Mouse (Mus musculus): ENCODE results near the gene Olfr1445. TPM values are rescaled to one million over a fixed set of nuclear protein-coding genes. Genes with fewer than 3 reads are reported as not detected.

The Olfr1445 gene
- not detected in 2 replicates for polyA plus RNA-seq (2016; fragmentation: Nextera tagmentation; extraction: Ambion mirVana)

- Histone ChIP-seq H3K4me2 (replicated peaks) (no peak within 1 kb of the TSS), H3K36me3 (no peaks in the 10 kb centered on the region), H3K27me3 (replicated peaks) (no peaks in the 10 kb centered on the region), H3K9ac (no peak within 1 kb of the TSS), H3K27ac (no peak within 1 kb of the TSS), H3K9me3 (no peaks in the 10 kb centered on the region), H3K4me3 (no peak within 1 kb of the TSS), H3K4me1 (no peaks in the 10 kb centered on the region)
- no peak for ATAC-seq (ENCODE audit: low FRiP score, low read depth)
- 91% methylated on average over 2 of the region's 2 CpGs for WGBS
Measured at GRCm38 (mm10) chr19:12883555-12883954, at the start of gene Olfr1445. TSS of gene Olfr1445 (plus strand) at chr19:12883855.

- WGBS = 95% methylated on average over 1 of the region's 1 CpGs
- Histone ChIP-seq H3K36me3 (no peaks in the 10 kb centered on the region), H3K27ac (no peak overlapping the region), H3K4me3 (no peak overlapping the region), H3K4me1 (no peaks in the 10 kb centered on the region), H3K27me3 (replicated peaks) (no peaks in the 10 kb centered on the region), H3K9me3 (no peaks in the 10 kb centered on the region), H3K9ac (no peak overlapping the region), H3K4me2 (replicated peaks) (no peak overlapping the region)
- ATAC-seq (ENCODE audit: low FRiP score, low read depth) = no peak
Measured at GRCm38 (mm10) chr19:12838507-12838906, 45.1 kb upstream of the Olfr1445 start.

DNA sequence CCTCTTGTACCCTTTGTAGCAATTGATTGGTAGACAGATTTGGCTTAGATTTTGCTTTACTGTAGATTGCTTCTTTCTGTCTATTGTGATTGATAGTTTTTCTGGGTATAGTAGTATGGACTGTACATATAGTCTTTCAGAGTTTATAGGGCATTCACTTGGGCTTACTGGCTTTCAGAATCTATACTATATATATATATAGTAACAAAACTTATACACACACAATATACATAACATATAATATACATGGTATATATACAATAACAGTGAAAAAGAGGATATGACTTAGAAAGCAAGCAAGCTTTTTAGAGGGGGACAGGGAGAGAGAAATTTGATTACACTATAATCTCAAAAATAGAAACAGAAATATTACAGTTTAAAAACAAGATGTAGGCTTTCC is 37.3 kb upstream of the Olfr1445 start, which contains the start of gene Gm5244:
TSS of gene Gm5244 (plus strand) at position 301 of the 400 bp plus-strand sequence.
- Histone ChIP-seq H3K36me3 (no peaks in the 10 kb centered on the region), H3K4me2 (replicated peaks) (no peak within 1 kb of the TSS), H3K27me3 (replicated peaks) (no peaks in the 10 kb centered on the region), H3K4me3 (no peak within 1 kb of the TSS), H3K27ac (no peak within 1 kb of the TSS), H3K9ac (no peak within 1 kb of the TSS), H3K4me1 (no peaks in the 10 kb centered on the region), H3K9me3 (no peaks in the 10 kb centered on the region)
- no peak for ATAC-seq (ENCODE audit: low FRiP score, low read depth)

- no peaks in the 10 kb centered on the region for H3K27me3 ChIP-seq (replicated peaks)
- H3K4me3 ChIP-seq = no peak within 1 kb of the TSS
- H3K4me1 ChIP-seq = no peaks in the 10 kb centered on the region
- H3K27ac ChIP-seq = no peak within 1 kb of the TSS
- H3K9me3 ChIP-seq = no peaks in the 10 kb centered on the region
- WGBS = 67% methylated on average over 1 of the region's 1 CpGs
- ATAC-seq (ENCODE audit: low FRiP score, low read depth) = no peak
- no peak within 1 kb of the TSS for H3K9ac ChIP-seq
- H3K4me2 ChIP-seq (replicated peaks) = no peak within 1 kb of the TSS
- H3K36me3 ChIP-seq = no peaks in the 10 kb centered on the region
Measured at GRCm38 (mm10) chr19:12856983-12857382, 26.7 kb upstream of the Olfr1445 start, which contains the start of gene Olfr1444. TSS of gene Olfr1444 (plus strand) at chr19:12857283.

DNA sequence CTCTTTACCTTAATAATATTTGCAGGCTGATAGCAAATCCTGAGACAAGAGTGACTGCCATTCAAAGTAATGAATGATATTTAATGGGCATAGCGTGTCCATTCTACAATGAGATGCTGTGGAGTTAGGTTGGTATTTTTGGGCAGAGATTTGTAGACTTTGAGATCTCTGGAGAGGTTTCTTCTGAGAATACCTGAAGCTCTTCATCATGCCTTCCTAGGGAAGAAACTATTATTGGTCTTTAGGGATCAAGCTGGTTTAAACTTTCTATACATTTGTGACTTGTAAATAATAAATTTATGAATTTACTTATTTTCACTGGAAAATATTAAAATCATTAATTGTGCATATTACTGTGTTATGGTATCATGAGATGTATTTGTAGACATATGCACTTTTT is 9.8 kb downstream of the Olfr1445 start, which contains the start of gene Olfr1446:
TSS of gene Olfr1446 (minus strand) at position 101 of the 400 bp plus-strand sequence.
- H3K4me3 ChIP-seq = no peak within 1 kb of the TSS
- no peaks in the 10 kb centered on the region for H3K27me3 ChIP-seq (replicated peaks)
- H3K4me2 ChIP-seq (replicated peaks) = no peak within 1 kb of the TSS
- no peaks in the 10 kb centered on the region; the same call in 1 of the 2 replicates for H3K9me3 ChIP-seq
- H3K9ac ChIP-seq = no peak within 1 kb of the TSS
- H3K4me1 ChIP-seq = no peaks in the 10 kb centered on the region
- ATAC-seq (ENCODE audit: low FRiP score, low read depth) = no peak
- H3K36me3 ChIP-seq = no peaks in the 10 kb centered on the region
- WGBS = 69% methylated on average over 1 of the region's 1 CpGs
- no peak within 1 kb of the TSS for H3K27ac ChIP-seq

DNA sequence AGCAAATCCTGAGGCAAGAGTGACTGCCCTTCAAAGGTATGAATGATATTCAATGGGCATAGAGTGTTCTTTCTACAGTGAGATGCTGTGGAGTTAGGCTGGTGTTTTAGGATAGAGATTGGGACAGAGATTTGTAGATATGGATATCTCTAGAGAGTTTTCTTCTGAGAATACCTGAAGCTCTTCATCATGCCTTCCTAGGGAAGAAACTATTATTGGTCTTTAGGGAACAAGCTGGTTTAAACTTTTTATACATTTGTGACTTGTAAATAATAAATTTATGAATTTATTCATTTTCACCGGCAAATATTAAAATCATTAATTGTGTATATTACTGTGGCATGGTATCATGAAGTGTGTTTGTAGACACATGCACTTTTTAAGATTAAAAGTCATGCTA is 20.0 kb downstream of the Olfr1445 start, which contains the start of gene Olfr1447:
TSS of gene Olfr1447 (minus strand) at position 101 of the 400 bp plus-strand sequence.
- H3K27ac ChIP-seq = no peak within 1 kb of the TSS
- no peak within 1 kb of the TSS for H3K4me3 ChIP-seq
- WGBS = 95% methylated on average over 1 of the region's 1 CpGs

DNA sequence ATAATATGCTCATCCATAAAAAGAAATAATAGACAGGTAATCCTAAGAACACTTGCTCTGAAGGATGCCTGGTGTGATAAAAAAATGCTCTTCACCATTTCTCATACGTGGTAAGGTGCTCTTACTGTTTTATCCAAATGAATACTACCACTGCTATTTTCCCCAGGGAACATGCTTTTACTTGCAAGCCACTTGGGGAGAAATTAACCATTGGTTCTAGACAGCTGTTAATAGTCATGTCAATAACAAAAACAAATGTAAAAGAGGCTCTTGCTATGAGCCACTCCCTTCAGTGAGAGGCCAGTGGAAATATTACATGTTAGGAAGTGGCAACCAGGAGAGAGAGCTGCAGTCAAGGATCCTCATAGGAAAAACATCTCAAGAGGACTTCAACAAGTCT is 40.7 kb downstream of the Olfr1445 start, which contains the start of gene Olfr1448:
TSS of gene Olfr1448 (minus strand) at position 101 of the 400 bp plus-strand sequence.
- Histone ChIP-seq H3K4me3 (no peak within 1 kb of the TSS), H3K9ac (no peak within 1 kb of the TSS), H3K4me2 (replicated peaks) (no peak within 1 kb of the TSS), H3K36me3 (no peaks in the 10 kb centered on the region), H3K9me3 (peaks cover 3% of the 10 kb centered on the region; the same call in 1 of the 2 replicates), H3K27ac (no peak within 1 kb of the TSS), H3K4me1 (no peaks in the 10 kb centered on the region), H3K27me3 (replicated peaks) (no peaks in the 10 kb centered on the region)
- WGBS = 75% methylated on average over 1 of the region's 1 CpGs
- no peak for ATAC-seq (ENCODE audit: low FRiP score, low read depth)

More for the DNA sequence above, 20.0 kb downstream of the Olfr1445 start, which contains the start of gene Olfr1447:
- H3K4me2 ChIP-seq (replicated peaks) = no peak within 1 kb of the TSS
- no peaks in the 10 kb centered on the region for H3K27me3 ChIP-seq (replicated peaks)
- H3K9ac ChIP-seq = no peak within 1 kb of the TSS
- H3K36me3 ChIP-seq = no peaks in the 10 kb centered on the region
- H3K9me3 ChIP-seq = 0 out of 2 replicates have a peak, but pooled peaks cover 6% of the 10 kb centered on the region
- H3K4me1 ChIP-seq = no peaks in the 10 kb centered on the region
- no peak for ATAC-seq (ENCODE audit: low FRiP score, low read depth)

DNA sequence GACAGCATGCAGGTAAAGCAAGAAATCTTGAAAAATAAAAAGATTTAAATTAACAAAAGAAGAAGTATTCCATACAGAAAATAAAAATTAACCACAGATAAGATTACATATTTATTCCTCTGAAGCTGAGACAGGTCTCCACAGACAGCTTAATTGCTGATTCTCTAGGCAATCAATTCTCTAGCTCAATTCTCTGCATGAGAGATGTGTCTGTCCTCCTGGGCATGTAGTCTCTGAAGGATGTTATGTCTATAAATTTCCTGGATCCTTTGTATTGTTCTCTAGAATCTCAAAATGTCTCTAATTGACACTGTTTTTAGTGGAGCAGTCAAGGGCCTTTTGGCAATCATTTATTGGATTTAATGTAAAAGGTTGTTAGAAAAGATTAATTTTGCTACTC is 46.9 kb downstream of the Olfr1445 start, which contains the start of gene Olfr1449:
TSS of gene Olfr1449 (plus strand) at position 301 of the 400 bp plus-strand sequence.
- Histone ChIP-seq H3K4me1 (no peaks in the 10 kb centered on the region), H3K9me3 (peaks cover 12% of the 10 kb centered on the region; the same call in 1 of the 2 replicates), H3K4me2 (replicated peaks) (no peak within 1 kb of the TSS), H3K9ac (no peak within 1 kb of the TSS), H3K27ac (no peak within 1 kb of the TSS), H3K4me3 (no peak within 1 kb of the TSS), H3K27me3 (replicated peaks) (no peaks in the 10 kb centered on the region), H3K36me3 (no peaks in the 10 kb centered on the region)
- no peak for ATAC-seq (ENCODE audit: low FRiP score, low read depth)

Other genes starting within 250 kb of the Olfr1445 start
- not detected in 2 replicates for gene Olfr1442, start 213.4 kb upstream of the Olfr1445 start, polyA plus RNA-seq (2016; fragmentation: Nextera tagmentation; extraction: Ambion mirVana)
- gene Olfr1443, start 205.7 kb upstream of the Olfr1445 start, polyA plus RNA-seq (2016; fragmentation: Nextera tagmentation; extraction: Ambion mirVana) = not detected in 2 replicates
- not detected in 2 replicates for gene Keg1, start 188.1 kb upstream of the Olfr1445 start, polyA plus RNA-seq (2016; fragmentation: Nextera tagmentation; extraction: Ambion mirVana)
- gene Cntf, start 118.2 kb upstream of the Olfr1445 start, polyA plus RNA-seq (2016; fragmentation: Nextera tagmentation; extraction: Ambion mirVana) = 1.5 and 1.6 TPM in 2 replicates
- gene Zfp91, start 87.7 kb upstream of the Olfr1445 start, polyA plus RNA-seq (2016; fragmentation: Nextera tagmentation; extraction: Ambion mirVana) = 19.3 and 19.9 TPM in 2 replicates
- gene Lpxn, start 87.7 kb upstream of the Olfr1445 start, polyA plus RNA-seq (2016; fragmentation: Nextera tagmentation; extraction: Ambion mirVana) = 1.3 and 1.4 TPM in 2 replicates
- not detected in 2 replicates for gene Gm5244, start 37.2 kb upstream of the Olfr1445 start, polyA plus RNA-seq (2016; fragmentation: Nextera tagmentation; extraction: Ambion mirVana)
- gene Olfr1444, start 26.6 kb upstream of the Olfr1445 start, polyA plus RNA-seq (2016; fragmentation: Nextera tagmentation; extraction: Ambion mirVana) = not detected in 2 replicates
- gene Olfr1446, start 9.7 kb downstream of the Olfr1445 start, polyA plus RNA-seq (2016; fragmentation: Nextera tagmentation; extraction: Ambion mirVana) = not detected in 2 replicates
- not detected in 2 replicates for gene Olfr1447, start 19.9 kb downstream of the Olfr1445 start, polyA plus RNA-seq (2016; fragmentation: Nextera tagmentation; extraction: Ambion mirVana)
- not detected in 2 replicates for gene Olfr1448, start 40.6 kb downstream of the Olfr1445 start, polyA plus RNA-seq (2016; fragmentation: Nextera tagmentation; extraction: Ambion mirVana)
- gene Olfr1449, start 47.0 kb downstream of the Olfr1445 start, polyA plus RNA-seq (2016; fragmentation: Nextera tagmentation; extraction: Ambion mirVana) = not detected in 2 replicates
- gene Olfr1450, start 66.4 kb downstream of the Olfr1445 start, polyA plus RNA-seq (2016; fragmentation: Nextera tagmentation; extraction: Ambion mirVana) = not detected in 2 replicates
- not detected in 2 replicates for gene Olfr1451, start 111.2 kb downstream of the Olfr1445 start, polyA plus RNA-seq (2016; fragmentation: Nextera tagmentation; extraction: Ambion mirVana)
- not detected in 2 replicates for gene Olfr1453, start 144.5 kb downstream of the Olfr1445 start, polyA plus RNA-seq (2016; fragmentation: Nextera tagmentation; extraction: Ambion mirVana)
- not detected in 2 replicates for gene Olfr1454, start 176.8 kb downstream of the Olfr1445 start, polyA plus RNA-seq (2016; fragmentation: Nextera tagmentation; extraction: Ambion mirVana)
- not detected in 2 replicates for gene Olfr1457, start 214.0 kb downstream of the Olfr1445 start, polyA plus RNA-seq (2016; fragmentation: Nextera tagmentation; extraction: Ambion mirVana)
- gene Olfr1458, start 222.9 kb downstream of the Olfr1445 start, polyA plus RNA-seq (2016; fragmentation: Nextera tagmentation; extraction: Ambion mirVana) = not detected in 2 replicates